Mouse (Mus musculus) small intestine, adult 2 months (tissue): ENCODE measurements at regions not wholly inside any gene's neighbourhood (a gene's known extent, or its start where the extent isn't known, plus 50 kb on each side); places are given as distances from the start of the nearest gene placed in this dataset.

Experiments used
- CTCF ChIP-seq: fragments of 200-500 bp; IDR thresholded peaks from 2 replicates; pipeline ENCODE4 v1.5.1; 2012; ENCODE audit warnings: low read depth, mild to moderate bottlenecking, control low read depth, inconsistent platforms, low read length, moderate library complexity, mixed read lengths; ENCODE audit not compliant: insufficient replicate concordance, insufficient read length; ENCODE audit errors: extremely low read depth
- POLR2A ChIP-seq: fragments of 200-500 bp; IDR thresholded peaks from 2 replicates; pipeline ENCODE4 v1.6.1; 2012; ENCODE audit warnings: low read depth, mild to moderate bottlenecking, control low read depth, inconsistent platforms, low read length, moderate library complexity

DNA sequence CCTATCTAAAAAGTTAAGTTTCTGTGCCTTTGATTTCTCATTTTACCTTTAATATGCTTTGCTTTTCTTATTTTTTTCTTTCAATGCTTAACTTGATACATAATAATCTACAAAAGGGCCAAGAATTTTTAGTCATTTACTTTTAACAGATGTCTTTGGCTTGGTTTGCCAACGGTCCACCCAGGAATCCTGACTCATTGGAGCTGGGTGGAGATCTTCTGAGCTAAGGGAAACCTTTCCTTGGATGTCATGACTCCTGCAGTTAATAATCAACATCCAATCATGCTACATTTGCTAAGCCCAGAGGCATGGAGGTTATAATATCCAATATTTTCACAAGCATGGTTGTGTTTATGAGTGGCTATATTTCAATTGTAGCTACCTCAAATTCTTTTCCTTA is 110.9 kb upstream of the Speer4f2 start:
- TF ChIP-seq CTCF (no peak), POLR2A (no peak)
